Mouse (Mus musculus) small intestine, adult 2 months (tissue): ENCODE results near the gene Grap2.

Source experiments
- CTCF ChIP-seq: fragments of 200-500 bp; IDR thresholded peaks from 2 replicates; pipeline ENCODE4 v1.5.1; 2012; ENCODE audit warnings: low read depth, mild to moderate bottlenecking, control low read depth, inconsistent platforms, low read length, moderate library complexity, mixed read lengths; ENCODE audit not compliant: insufficient replicate concordance, insufficient read length; ENCODE audit errors: extremely low read depth
- POLR2A ChIP-seq: fragments of 200-500 bp; IDR thresholded peaks from 2 replicates; pipeline ENCODE4 v1.6.1; 2012; ENCODE audit warnings: low read depth, mild to moderate bottlenecking, control low read depth, inconsistent platforms, low read length, moderate library complexity

DNA sequence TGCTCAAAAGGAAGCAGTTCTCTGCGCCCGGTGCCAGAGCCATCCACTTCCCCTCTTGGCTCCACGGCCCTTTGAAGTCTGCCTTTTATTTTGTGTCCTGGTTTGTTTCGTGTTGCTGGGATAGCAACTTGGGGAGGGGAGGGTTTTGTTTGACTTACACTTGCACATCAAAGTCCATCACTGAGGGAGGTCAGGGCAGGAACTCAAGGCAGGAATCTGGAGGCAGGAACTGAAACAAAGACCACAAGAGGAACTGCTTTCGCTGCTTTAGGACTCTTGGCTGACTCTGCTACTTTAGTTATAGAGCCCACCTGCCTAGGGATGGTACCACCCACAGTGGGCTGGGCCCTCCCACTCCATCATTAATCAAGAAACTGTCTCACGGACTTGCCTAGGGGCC is 54.1 kb downstream of the Grap2 start:
- no peak for TF ChIP-seq CTCF
- no peak for TF ChIP-seq POLR2A
